Mouse (Mus musculus): ENCODE results near the gene Prtn3. TPM values are rescaled to one million over a fixed set of nuclear protein-coding genes. Genes with fewer than 3 reads are reported as not detected.

Prtn3 gene
- not detected for total RNA-seq (2023)

GRCm38 (mm10) chr10:79874290-79874862 is at the start of gene Prtn3, which contains the start of gene Plppr3:
Gene Prtn3, plus strand, starts transcription at chr10:79874476.
Gene Plppr3, minus strand, starts transcription at chr10:79874634.

GRCm38 (mm10) chr10:79853860-79854795 is 20.1 kb upstream of the Prtn3 start, which contains the start of gene Ptbp1:
Gene Ptbp1, plus strand, starts transcription at chr10:79854427.

GRCm38 (mm10) chr10:79886054-79886453 is 11.8 kb downstream of the Prtn3 start, which contains the start of gene Elane:
Gene Elane, plus strand, starts transcription at chr10:79886247.

GRCm38 (mm10) chr10:79890670-79891069 is 16.4 kb downstream of the Prtn3 start, which contains the start of gene Cfd:
Gene Cfd, plus strand, starts transcription at chr10:79890853.

GRCm38 (mm10) chr10:79908167-79909091 is 34.2 kb downstream of the Prtn3 start, which contains the start of gene Med16:
Gene Med16, minus strand, starts transcription at chr10:79908923.

GRCm38 (mm10) chr10:79910556-79910955 is 36.3 kb downstream of the Prtn3 start, which contains the start of gene Gm26602:
Gene Gm26602, plus strand, starts transcription at chr10:79910856.

GRCm38 (mm10) chr10:79916808-79917531 is 42.7 kb downstream of the Prtn3 start, which contains the start of gene Kiss1r:
Gene Kiss1r, plus strand, starts transcription at chr10:79916971.

GRCm38 (mm10) chr10:79920958-79921535 is 46.8 kb downstream of the Prtn3 start, which contains the start of gene R3hdm4:
Gene R3hdm4, minus strand, starts transcription at chr10:79921208.

GRCm38 (mm10) chr10:79926491-79927323 is 52.4 kb downstream of the Prtn3 start, which contains the start of gene Arid3a:
Gene Arid3a, plus strand, starts transcription at chr10:79927043.

Other genes starting within 250 kb of the Prtn3 start
- gene Shc2, start 236.6 kb upstream of the Prtn3 start, total RNA-seq (2023), result not detected
- not detected for gene Odf3l2, start 228.7 kb upstream of the Prtn3 start, total RNA-seq (2023)
- not detected for gene Madcam1, start 209.9 kb upstream of the Prtn3 start, total RNA-seq (2023)
- gene Tpgs1, start 205.1 kb upstream of the Prtn3 start, total RNA-seq (2023), result 18.3 TPM
- gene Cdc34, start 192.3 kb upstream of the Prtn3 start, total RNA-seq (2023), result 81.6 TPM
- gene Gzmm, start 185.5 kb upstream of the Prtn3 start, total RNA-seq (2023), result 2.1 TPM
- 88.4 TPM for gene Bsg, start 170.0 kb upstream of the Prtn3 start, total RNA-seq (2023)
- not detected for gene Hcn2, start 157.8 kb upstream of the Prtn3 start, total RNA-seq (2023)
- gene Polrmt, start 127.9 kb upstream of the Prtn3 start, total RNA-seq (2023), result 48.0 TPM
- gene Fgf22, start 119.4 kb upstream of the Prtn3 start, total RNA-seq (2023), result not detected
- 58.0 TPM for gene Rnf126, start 107.5 kb upstream of the Prtn3 start, total RNA-seq (2023)
- gene Fstl3, start 97.2 kb upstream of the Prtn3 start, total RNA-seq (2023), result not detected
- not detected for gene Prss57, start 83.5 kb upstream of the Prtn3 start, total RNA-seq (2023)
- 2.8 TPM for gene Palm, start 80.9 kb upstream of the Prtn3 start, total RNA-seq (2023)
- gene Misp, start 53.5 kb upstream of the Prtn3 start, total RNA-seq (2023), result not detected
- 788 TPM for gene Ptbp1, start 20.0 kb upstream of the Prtn3 start, total RNA-seq (2023)
- gene Plppr3, start 158 bp downstream of the Prtn3 start, total RNA-seq (2023), result 2.3 TPM
- gene Elane, start 11.8 kb downstream of the Prtn3 start, total RNA-seq (2023), result not detected
- not detected for gene Cfd, start 16.4 kb downstream of the Prtn3 start, total RNA-seq (2023)
- gene Med16, start 34.4 kb downstream of the Prtn3 start, total RNA-seq (2023), result 74.1 TPM
- gene Gm26602, start 36.4 kb downstream of the Prtn3 start, total RNA-seq (2023), result not detected
- gene Kiss1r, start 42.5 kb downstream of the Prtn3 start, total RNA-seq (2023), result 0.47 TPM
- 96.5 TPM for gene R3hdm4, start 46.7 kb downstream of the Prtn3 start, total RNA-seq (2023)
- 7.9 TPM for gene Arid3a, start 52.6 kb downstream of the Prtn3 start, total RNA-seq (2023)
- 61.8 TPM for gene Wdr18, start 85.7 kb downstream of the Prtn3 start, total RNA-seq (2023)
- 0.18 TPM for gene Grin3b, start 96.2 kb downstream of the Prtn3 start, total RNA-seq (2023)
- 154 TPM for gene Tmem259, start 109.9 kb downstream of the Prtn3 start, total RNA-seq (2023)
- 387 TPM for gene Cnn2, start 114.1 kb downstream of the Prtn3 start, total RNA-seq (2023)
- 68.3 TPM for gene Abca7, start 122.0 kb downstream of the Prtn3 start, total RNA-seq (2023)
- gene Arhgap45, start 142.2 kb downstream of the Prtn3 start, total RNA-seq (2023), result 890 TPM
- gene Polr2e, start 165.3 kb downstream of the Prtn3 start, total RNA-seq (2023), result 50.1 TPM
- 134 TPM for gene Gpx4, start 172.7 kb downstream of the Prtn3 start, total RNA-seq (2023)
- 115 TPM for gene Sbno2, start 231.1 kb downstream of the Prtn3 start, total RNA-seq (2023)
- 140 TPM for gene Stk11, start 241.3 kb downstream of the Prtn3 start, total RNA-seq (2023)

Data from CD4-positive naive resting alpha-beta T cell, adult 76 days (primary cell).